Mouse (Mus musculus) hindbrain, postnatal 0 days (tissue): Measurements from ENCODE around the gene Ube2ql1. TPM values are rescaled to one million over a fixed set of nuclear protein-coding genes. Genes with fewer than 3 reads are reported as not detected.

ENCODE experiments used
- ATAC-seq: fragments of 200-750 bp; cut with Nextera tagmentation; 2 replicates; pipeline ENCODE4 v1.8.0; 2017; ENCODE audit warnings: mild to moderate bottlenecking, moderate TSS enrichment, moderate library complexity
- DNase-seq: peaks from one replicate; pipeline ENCODE4 v3.0.0-alpha.2; 2015; ENCODE audit warnings: low spot score
- H3K27ac ChIP-seq: fragments of 300-500 bp; sonication (generic); 2 replicates; pipeline ENCODE4 v1.5.1; 2014; ENCODE audit warnings: mild to moderate bottlenecking
- H3K27me3 ChIP-seq: fragments of 300-500 bp; sonication (generic); 2 replicates; pipeline ENCODE4 v1.6.1; 2014; ENCODE audit warnings: low read length, mixed read lengths; ENCODE audit not compliant: insufficient read depth
- H3K36me3 ChIP-seq: fragments of 300-500 bp; sonication (generic); 2 replicates; pipeline ENCODE4 v1.6.1; 2014; ENCODE audit warnings: low read length, mixed read lengths; ENCODE audit not compliant: insufficient read depth
- H3K4me1 ChIP-seq: fragments of 300-500 bp; sonication (generic); 2 replicates; pipeline ENCODE4 v1.6.1; 2014; ENCODE audit warnings: antibody characterized with exemption, low read length, mixed read lengths; ENCODE audit not compliant: insufficient read depth
- H3K4me2 ChIP-seq: fragments of 300-500 bp; sonication (generic); 2 replicates; pipeline ENCODE4 v1.6.1; 2014; ENCODE audit warnings: low read depth, mild to moderate bottlenecking, low read length, moderate library complexity, mixed read lengths
- H3K4me3 ChIP-seq: fragments of 300-500 bp; sonication (generic); 2 replicates; pipeline ENCODE4 v1.5.1; 2014; ENCODE audit warnings: low read length
- H3K9ac ChIP-seq: fragments of 300-500 bp; sonication (generic); replicated peaks from 2 replicates; pipeline ENCODE4 v1.6.1; 2014; ENCODE audit warnings: mild to moderate bottlenecking, low read length, moderate library complexity, mixed read lengths
- H3K9me3 ChIP-seq: fragments of 300-500 bp; sonication (generic); 2 replicates; pipeline ENCODE4 v1.6.1; 2016; ENCODE audit warnings: low read length, mixed read lengths
- CTCF ChIP-seq: IDR thresholded peaks from 2 replicates; pipeline ENCODE4 v1.5.1; 2016; ENCODE audit warnings: antibody characterized with exemption, control low read depth, low read depth
- WGBS: fragments of 180-500 bp; shearing (Covaris S2); extraction: QIAGEN DNeasy Blood & Tissue Kit; methylation state at CpG from one replicate; pipeline ENCODE4 v1.1.7; 2014; 5-methylcytosine and 5-hydroxymethylcytosine counted together
- polyA plus RNA-seq: library from polyadenylated mRNA; unstranded; fragments of >200 nt; fragmentation: Nextera tagmentation; extraction: Ambion mirVana; gene quantifications from 2 replicates; pipeline ENCODE4 v1.2.1, GENCODE M21; 2015
- total RNA-seq: library from RNA; depleted of rRNA; stranded (reverse); fragments of >200 nt; gene quantifications from 2 replicates; pipeline ENCODE4 v1.2.3, GENCODE M21; 2014

Ube2ql1 gene
- total and polyA plus RNA-seq, 2 experiments from 2014 or later, result 25.0 to 157 TPM

DNA sequence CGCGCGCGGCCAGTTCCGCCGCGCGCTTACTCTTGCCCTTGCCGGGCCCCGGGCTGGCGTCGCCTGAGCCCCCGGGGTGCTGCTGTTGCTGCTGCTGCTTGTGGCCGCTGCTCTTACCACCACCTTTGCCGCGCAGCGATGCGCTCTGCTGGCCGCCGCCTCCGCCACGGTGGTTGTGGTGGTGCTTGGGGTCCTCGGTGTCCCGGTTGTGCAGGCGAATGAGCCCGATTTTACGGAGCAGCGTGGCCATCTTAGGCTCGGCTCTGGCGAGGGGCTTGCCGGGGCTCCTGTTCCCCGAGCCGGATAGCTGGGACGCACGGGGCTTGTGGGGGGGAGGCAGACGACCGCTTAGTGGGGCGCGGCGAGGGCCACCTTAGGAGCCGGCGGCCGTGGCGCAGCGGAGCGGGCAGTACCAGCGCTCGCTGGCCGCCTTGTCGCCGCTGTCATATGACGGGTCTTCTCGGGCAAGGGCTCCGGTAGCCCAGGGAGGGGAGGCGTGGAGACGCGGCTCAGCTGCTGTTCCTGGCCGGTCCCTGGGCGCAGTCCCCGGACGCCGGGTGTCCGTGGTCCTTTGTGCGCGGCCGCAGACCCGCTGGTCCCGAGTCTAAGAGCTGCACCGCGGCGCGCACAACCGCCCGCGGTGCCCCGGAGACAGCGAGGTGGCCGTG is 464 bp downstream of the Ube2ql1 start:
- H3K27ac ChIP-seq, result peak overlapping the region; percentile 94
- under 1% methylated on average over 75 of the region's 78 CpGs for WGBS

GRCm38 (mm10) chr13:69738461-69738971 is 1.2 kb downstream of the Ube2ql1 start:
- Histone ChIP-seq H3K4me2 (peak overlapping the region; percentile 84), H3K27me3 (no peaks in the 10 kb centered on the region), H3K4me3 (peak overlapping the region; percentile 77), H3K9me3 (no peaks in the 10 kb centered on the region), H3K4me1 (peaks cover 14% of the 10 kb centered on the region; the same call in 1 of the 2 replicates), H3K27ac (peak overlapping the region; percentile 94), H3K9ac (peak overlapping the region; percentile 94), H3K36me3 (no peaks in the 10 kb centered on the region)
- TF ChIP-seq CTCF, result no peak; the same call in 1 of the 2 replicates
- ATAC-seq (peak; percentile 17; the same call in 1 of the 2 replicates), DNase-seq (peak; percentile 62)
- under 1% methylated on average over 40 of the region's 40 CpGs for WGBS

More for the DNA sequence above, 464 bp downstream of the Ube2ql1 start:
- Histone ChIP-seq H3K4me3 (peak overlapping the region; percentile 77), H3K27me3 (no peaks in the 10 kb centered on the region), H3K9ac (peak overlapping the region; percentile 94), H3K36me3 (no peaks in the 10 kb centered on the region), H3K4me1 (peaks cover 14% of the 10 kb centered on the region; the same call in 1 of the 2 replicates), H3K4me2 (peak overlapping the region; percentile 84), H3K9me3 (no peaks in the 10 kb centered on the region)
- ATAC-seq (peak; percentile 74), DNase-seq (peak; percentile 52)
- TF ChIP-seq CTCF, result no peak

GRCm38 (mm10) chr13:69737444-69738185 is 2.1 kb downstream of the Ube2ql1 start:
- H3K4me3 ChIP-seq, result peak overlapping the region; percentile 77
- H3K36me3 ChIP-seq, result no peaks in the 10 kb centered on the region
- H3K9ac ChIP-seq, result peak overlapping the region; percentile 94
- no peaks in the 10 kb centered on the region for H3K27me3 ChIP-seq
- WGBS, result 9% methylated on average over 18 of the region's 19 CpGs
- peak overlapping the region; percentile 84 for H3K4me2 ChIP-seq
- H3K4me1 ChIP-seq, result peaks cover 14% of the 10 kb centered on the region; the same call in 1 of the 2 replicates
- no peak for TF ChIP-seq CTCF
- ATAC-seq (no peak), DNase-seq (no peak)
- no peak overlapping the region for H3K27ac ChIP-seq
- H3K9me3 ChIP-seq, result no peaks in the 10 kb centered on the region

DNA sequence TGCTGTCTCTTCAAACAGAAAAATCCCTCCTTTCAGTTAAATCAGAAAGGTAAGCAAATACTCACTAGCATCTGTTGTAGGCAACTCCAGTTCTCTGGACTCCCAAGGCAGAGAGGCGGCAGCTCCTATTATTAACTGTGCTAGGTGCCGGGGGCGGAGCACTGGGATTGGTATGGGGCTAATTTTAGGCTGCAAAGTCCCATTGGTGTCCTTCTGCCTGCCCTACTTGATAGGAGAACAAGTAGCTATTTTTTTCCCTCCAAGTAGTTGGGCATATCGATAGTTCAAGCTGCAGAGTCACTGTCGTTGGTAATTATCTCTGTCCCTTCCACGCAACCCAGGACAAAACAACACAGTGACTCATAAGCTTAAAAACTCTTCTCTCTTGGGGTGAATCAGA is 7.1 kb downstream of the Ube2ql1 start:
- H3K4me1 ChIP-seq, result peaks cover 5% of the 10 kb centered on the region; the same call in 1 of the 2 replicates
- H3K27ac ChIP-seq, result no peak overlapping the region
- no peak overlapping the region for H3K4me3 ChIP-seq
- DNase-seq, result no peak
- H3K9me3 ChIP-seq, result no peaks in the 10 kb centered on the region
- ATAC-seq, result no peak
- TF ChIP-seq CTCF, result no peak
- peaks cover 5% of the 10 kb centered on the region; the same call in 1 of the 2 replicates for H3K36me3 ChIP-seq
- no peaks in the 10 kb centered on the region for H3K27me3 ChIP-seq
- WGBS, result 88% methylated on average over 6 of the region's 6 CpGs
- no peak overlapping the region for H3K9ac ChIP-seq
- H3K4me2 ChIP-seq, result no peak overlapping the region

DNA sequence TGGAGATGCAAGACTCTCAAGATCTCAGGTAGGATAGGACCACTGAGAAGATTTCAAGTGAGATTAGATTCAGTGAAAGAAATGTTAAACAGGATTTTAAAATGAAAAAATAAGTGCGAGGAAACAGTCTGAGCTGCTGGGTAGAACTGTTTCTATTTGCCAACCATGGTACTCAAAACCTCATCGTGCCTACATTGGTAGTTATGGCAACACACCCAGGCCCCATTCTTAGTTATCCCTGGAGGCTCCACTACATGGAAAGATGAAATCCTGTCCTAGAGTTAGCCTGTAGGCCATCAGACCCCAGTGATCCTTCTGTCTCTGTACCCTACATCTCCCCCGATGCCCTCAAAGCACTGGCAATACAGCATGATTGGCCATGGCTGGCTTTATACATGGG is 14.3 kb downstream of the Ube2ql1 start:
- 69% methylated on average over 3 of the region's 3 CpGs for WGBS
- Histone ChIP-seq H3K4me1 (0 out of 2 replicates have a peak, but pooled peaks cover 5% of the 10 kb centered on the region), H3K4me2 (no peak overlapping the region), H3K9ac (no peak overlapping the region), H3K36me3 (0 out of 2 replicates have a peak, but pooled peaks cover 6% of the 10 kb centered on the region), H3K9me3 (no peaks in the 10 kb centered on the region), H3K27ac (no peak overlapping the region), H3K27me3 (no peaks in the 10 kb centered on the region), H3K4me3 (no peak overlapping the region)
- DNase-seq (no peak), ATAC-seq (no peak)
- TF ChIP-seq CTCF, result no peak

- peak; percentile 22 for DNase-seq
- ATAC-seq, result peak; percentile 75
- no peak overlapping the region for H3K9ac ChIP-seq
- 8% methylated on average over 6 of the region's 6 CpGs for WGBS
- no peaks in the 10 kb centered on the region for H3K36me3 ChIP-seq
- H3K4me1 ChIP-seq, result 0 out of 2 replicates have a peak, but pooled peaks cover 5% of the 10 kb centered on the region
- TF ChIP-seq CTCF, result no peak
- no peaks in the 10 kb centered on the region for H3K9me3 ChIP-seq
- H3K4me3 ChIP-seq, result no peak overlapping the region
- H3K27ac ChIP-seq, result no peak overlapping the region
- H3K27me3 ChIP-seq, result no peaks in the 10 kb centered on the region
- H3K4me2 ChIP-seq, result no peak overlapping the region
Measured at GRCm38 (mm10) chr13:69721141-69721540, 18.5 kb downstream of the Ube2ql1 start.
